Mouse (Mus musculus): ENCODE results near the gene Olfr483.

The Olfr483 gene

DNA sequence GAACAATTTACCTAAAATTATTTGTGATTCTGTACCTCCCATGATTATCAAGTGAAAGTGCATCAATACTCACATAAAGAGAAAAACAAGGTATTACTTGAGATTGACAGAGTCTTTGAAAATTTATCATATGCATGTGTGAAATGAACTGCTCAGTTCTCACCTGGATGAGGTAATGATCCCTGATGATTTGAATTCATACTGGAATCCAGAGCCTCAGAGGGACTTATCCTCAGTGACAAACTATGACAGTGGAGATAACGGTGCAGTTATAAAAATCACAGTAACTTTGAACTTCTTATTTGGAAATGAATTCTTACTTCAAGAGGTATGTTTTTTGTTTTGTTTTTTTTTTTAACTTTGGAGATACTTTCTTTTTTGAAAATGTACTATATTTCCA is at the start of gene Olfr483:
TSS of gene Olfr483 (plus strand) at position 301 of the 400 bp plus-strand sequence.
- DNase-seq = no peak

- DNase-seq = no peak
These were observed 33.4 kb upstream of the Olfr483 start, which contains the start of gene Olfr480 for GRCm38 (mm10) chr7:108067246-108067645. Olfr480 (minus strand) TSS chr7:108067346.

GRCm38 (mm10) chr7:108079555-108079954 is 21.1 kb upstream of the Olfr483 start, which contains the start of gene Olfr481:
Olfr481 (plus strand) TSS chr7:108079855.
- DNase-seq = no peak

GRCm38 (mm10) chr7:108097486-108097885 is 3.2 kb upstream of the Olfr483 start, which contains the start of gene Olfr482:
Olfr482 (minus strand) TSS chr7:108097586.
- DNase-seq = no peak

- DNase-seq = no peak
These were observed 20.0 kb downstream of the Olfr483 start for GRCm38 (mm10) chr7:108120681-108121080.

GRCm38 (mm10) chr7:108121416-108121815 is 20.8 kb downstream of the Olfr483 start:
- no peak for DNase-seq

DNA sequence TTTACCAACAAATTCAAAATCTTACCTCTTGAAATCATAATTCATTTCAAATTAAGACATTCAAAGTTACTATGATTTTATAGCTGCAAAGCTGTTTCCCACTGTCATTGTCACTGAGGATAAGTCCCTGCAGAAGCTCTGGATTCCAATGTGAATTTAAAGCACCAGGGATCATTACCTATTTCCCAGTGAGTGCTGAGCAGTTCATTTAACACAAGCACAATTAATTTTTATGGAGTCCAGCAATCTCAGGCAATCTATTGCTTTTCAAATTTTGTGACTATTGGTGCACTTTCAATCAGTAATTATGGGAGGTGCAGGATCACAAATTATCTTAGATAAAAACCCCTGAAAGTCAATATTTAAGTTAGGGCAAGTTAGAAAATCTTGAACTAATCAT is 26.7 kb downstream of the Olfr483 start, which contains the start of gene Olfr484:
TSS of gene Olfr484 (minus strand) at position 101 of the 400 bp plus-strand sequence.
- no peak for DNase-seq
